Mouse (Mus musculus) midbrain, embryonic 14.5 days (tissue): ENCODE results near the gene Dnajb7. TPM values are rescaled to one million over a fixed set of nuclear protein-coding genes. Genes with fewer than 3 reads are reported as not detected.

Source experiments
- ATAC-seq: fragments of 200-750 bp; cut with Nextera tagmentation; 2 replicates; pipeline ENCODE4 v1.8.0; 2017; ENCODE audit warnings: moderate number of reproducible peaks, moderate library complexity; ENCODE audit not compliant: low FRiP score, low TSS enrichment
- DNase-seq: peaks from one replicate; pipeline ENCODE4 v3.0.0-alpha.2; 2015
- H3K27ac ChIP-seq: fragments of 300-500 bp; sonication (generic); replicated peaks from 2 replicates; pipeline ENCODE4 v1.5.1; 2014; ENCODE audit warnings: mild to moderate bottlenecking, low read depth, low read length, moderate library complexity
- H3K27me3 ChIP-seq: fragments of 300-500 bp; sonication (generic); 2 replicates; pipeline ENCODE4 v1.6.1; 2014; ENCODE audit warnings: low read length, control low read depth, mixed read lengths; ENCODE audit not compliant: control insufficient read depth, insufficient read depth
- H3K36me3 ChIP-seq: fragments of 300-500 bp; sonication (generic); 2 replicates; pipeline ENCODE4 v1.6.1; 2014; ENCODE audit warnings: low read length, control low read depth; ENCODE audit not compliant: control insufficient read depth, insufficient read depth
- H3K4me1 ChIP-seq: fragments of 300-500 bp; sonication (generic); 2 replicates; pipeline ENCODE4 v1.6.1; 2014; ENCODE audit warnings: mild to moderate bottlenecking, antibody characterized with exemption, low read length, control low read depth; ENCODE audit not compliant: control insufficient read depth, insufficient read depth
- H3K4me2 ChIP-seq: fragments of 300-500 bp; sonication (generic); 2 replicates; pipeline ENCODE4 v1.6.1; 2014; ENCODE audit warnings: mild to moderate bottlenecking, low read length, moderate library complexity
- H3K4me3 ChIP-seq: fragments of 300-500 bp; sonication (generic); replicated peaks from 2 replicates; pipeline ENCODE4 v1.5.1; 2014; ENCODE audit warnings: low read depth, low read length
- H3K9ac ChIP-seq: fragments of 300-500 bp; sonication (generic); replicated peaks from 2 replicates; pipeline ENCODE4 v1.6.1; 2014; ENCODE audit warnings: mild to moderate bottlenecking, low read length, moderate library complexity
- H3K9me3 ChIP-seq: fragments of 300-500 bp; sonication (generic); 2 replicates; pipeline ENCODE4 v1.6.1; 2016; ENCODE audit warnings: low read length, control low read depth, mixed read lengths; ENCODE audit not compliant: control insufficient read depth
- WGBS: fragments of 180-500 bp; shearing (Covaris S2); extraction: QIAGEN DNeasy Blood & Tissue Kit; methylation state at CpG from one replicate; pipeline ENCODE4 v1.1.7; 2014; 5-methylcytosine and 5-hydroxymethylcytosine counted together
- polyA plus RNA-seq: library from polyadenylated mRNA; unstranded; fragments of >200 nt; fragmentation: Nextera tagmentation; extraction: Ambion mirVana; gene quantifications from 2 replicates; pipeline ENCODE4 v1.2.1, GENCODE M21; 2014

Gene Dnajb7
- polyA plus RNA-seq, 1 experiment from 2014 or later, result 1.1 TPM

DNA sequence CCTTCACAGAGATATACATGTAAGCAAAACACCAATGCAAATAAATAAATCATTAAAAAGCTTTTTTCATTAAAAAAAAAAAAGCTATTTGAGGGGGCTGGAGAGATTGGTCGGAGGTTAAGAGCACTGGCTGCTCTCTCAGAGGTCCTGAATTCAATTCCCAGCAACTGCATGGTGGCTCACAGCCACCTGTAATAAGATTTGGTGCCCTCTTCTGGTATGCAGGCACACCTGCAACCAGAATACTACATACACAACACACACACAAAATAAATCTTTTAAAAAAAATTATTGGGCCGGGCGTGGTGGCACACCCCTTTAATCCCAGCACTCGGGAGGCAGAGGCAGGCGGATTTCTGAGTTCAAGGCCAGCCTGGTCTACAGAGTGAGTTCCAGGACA lies 21.8 kb downstream of the Dnajb7 start:
- DNase-seq, result peak; percentile 5
- ATAC-seq, result no peak
- peaks cover 83% of the 10 kb centered on the region for H3K36me3 ChIP-seq
- H3K4me3 ChIP-seq, result no peak overlapping the region
- H3K4me2 ChIP-seq, result no peak overlapping the region
- no peak overlapping the region for H3K9ac ChIP-seq
- no peak overlapping the region for H3K27ac ChIP-seq
- no peaks in the 10 kb centered on the region for H3K4me1 ChIP-seq
- no peaks in the 10 kb centered on the region for H3K9me3 ChIP-seq
- WGBS, result 97% methylated on average over 5 of the region's 5 CpGs
- no peaks in the 10 kb centered on the region for H3K27me3 ChIP-seq

DNA sequence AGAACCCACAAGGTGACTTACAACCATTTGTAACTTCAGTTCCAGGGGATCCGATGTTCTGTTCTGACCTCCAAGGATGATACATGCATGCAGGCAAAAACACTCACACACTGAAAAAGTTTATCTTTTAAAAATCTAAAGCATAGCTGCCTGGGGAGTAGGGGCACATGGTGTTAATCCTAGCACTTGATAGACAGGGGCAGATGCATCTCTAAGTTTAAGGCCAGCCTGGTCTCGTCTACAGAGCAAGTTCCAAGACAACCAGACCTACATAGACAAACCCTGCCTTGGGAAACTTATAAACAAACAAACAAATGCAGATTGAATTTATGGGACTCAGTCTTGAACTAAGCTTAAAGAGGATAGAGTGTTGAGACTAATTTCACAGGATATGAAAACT lies 29.3 kb downstream of the Dnajb7 start:
- Histone ChIP-seq H3K4me1 (no peaks in the 10 kb centered on the region), H3K9me3 (no peaks in the 10 kb centered on the region), H3K36me3 (peaks cover 74% of the 10 kb centered on the region), H3K9ac (no peak overlapping the region), H3K27ac (no peak overlapping the region), H3K27me3 (no peaks in the 10 kb centered on the region), H3K4me2 (no peak overlapping the region), H3K4me3 (no peak overlapping the region)
- no peak for DNase-seq
- ATAC-seq, result no peak
- WGBS, result 93% methylated on average over 2 of the region's 2 CpGs

DNA sequence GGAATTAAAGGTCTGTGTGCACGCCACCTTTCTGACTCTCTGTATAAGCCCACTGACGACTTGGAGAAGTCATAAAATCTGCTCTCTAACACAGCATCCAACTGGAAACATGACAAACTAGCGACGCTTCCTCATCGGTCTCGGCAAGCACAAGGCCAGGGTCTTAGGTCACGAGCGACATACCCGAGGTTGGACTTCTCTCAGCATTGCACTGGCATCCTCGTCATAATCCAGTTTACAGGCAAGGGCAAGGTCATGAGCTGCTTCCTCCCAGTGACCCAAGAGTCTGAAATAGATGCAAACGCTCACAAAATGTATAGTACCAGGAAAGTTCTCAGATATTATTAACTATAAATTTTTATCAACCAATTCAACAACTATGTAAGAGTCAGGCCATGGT lies 33.5 kb downstream of the Dnajb7 start:
- H3K9ac ChIP-seq, result no peak overlapping the region
- 93% methylated on average over 11 of the region's 11 CpGs for WGBS
- DNase-seq (no peak), ATAC-seq (no peak)
- no peak overlapping the region for H3K4me3 ChIP-seq
- H3K36me3 ChIP-seq, result peaks cover 79% of the 10 kb centered on the region
- no peaks in the 10 kb centered on the region for H3K27me3 ChIP-seq
- no peaks in the 10 kb centered on the region for H3K9me3 ChIP-seq
- H3K27ac ChIP-seq, result no peak overlapping the region
- H3K4me2 ChIP-seq, result no peak overlapping the region
- H3K4me1 ChIP-seq, result no peaks in the 10 kb centered on the region

DNA sequence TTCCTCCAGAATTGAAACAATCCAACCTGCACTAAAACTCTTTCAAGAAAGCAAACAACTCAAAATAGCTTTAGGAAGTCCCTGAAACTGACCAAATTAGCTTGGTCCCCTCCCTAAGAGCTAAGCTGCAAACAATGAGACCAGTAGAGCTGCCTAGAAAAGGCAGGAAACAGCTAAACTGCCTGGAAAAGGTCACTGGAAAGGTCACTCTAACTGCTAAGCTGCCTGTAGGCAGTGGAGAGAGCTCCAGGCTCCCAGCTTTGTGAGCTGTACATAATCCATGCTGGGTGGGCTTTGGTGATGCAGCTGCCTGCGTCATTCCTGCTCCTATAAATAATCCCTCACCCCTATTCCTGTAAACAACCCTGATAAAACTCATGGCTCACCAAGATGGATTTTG lies 37.7 kb downstream of the Dnajb7 start:
- H3K4me2 ChIP-seq, result no peak overlapping the region
- H3K9ac ChIP-seq, result no peak overlapping the region
- no peak overlapping the region for H3K27ac ChIP-seq
- no peak for ATAC-seq
- H3K27me3 ChIP-seq, result no peaks in the 10 kb centered on the region
- no peaks in the 10 kb centered on the region for H3K9me3 ChIP-seq
- 27% methylated on average over 1 of the region's 1 CpGs for WGBS
- H3K4me1 ChIP-seq, result no peaks in the 10 kb centered on the region
- H3K4me3 ChIP-seq, result no peak overlapping the region
- DNase-seq, result no peak
- peaks cover 91% of the 10 kb centered on the region for H3K36me3 ChIP-seq

DNA sequence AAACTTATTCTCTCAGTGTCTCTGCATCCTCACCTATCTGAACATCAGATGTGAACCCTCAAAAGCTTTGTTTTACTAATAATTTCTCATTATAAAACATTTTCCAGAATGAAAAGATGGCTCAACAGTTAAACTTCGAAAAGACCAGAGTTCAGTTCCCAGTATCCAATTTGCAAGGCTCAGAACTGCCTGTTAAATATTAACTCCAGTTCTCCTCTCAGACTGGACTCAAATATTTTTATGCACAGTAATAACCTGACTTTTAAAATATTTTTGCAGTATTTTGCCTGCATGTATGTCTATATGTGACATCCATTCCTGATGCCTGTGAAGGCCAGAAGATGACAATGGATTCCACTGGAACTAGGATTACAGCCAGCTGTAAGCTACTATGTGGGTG lies 39.5 kb downstream of the Dnajb7 start:
- WGBS, result 94% methylated on average over 1 of the region's 1 CpGs
- Histone ChIP-seq H3K27ac (no peak overlapping the region), H3K4me3 (no peak overlapping the region), H3K4me1 (no peaks in the 10 kb centered on the region), H3K4me2 (no peak overlapping the region), H3K9ac (no peak overlapping the region), H3K9me3 (no peaks in the 10 kb centered on the region), H3K27me3 (no peaks in the 10 kb centered on the region), H3K36me3 (peaks cover 93% of the 10 kb centered on the region)
- no peak for ATAC-seq
- DNase-seq, result no peak

DNA sequence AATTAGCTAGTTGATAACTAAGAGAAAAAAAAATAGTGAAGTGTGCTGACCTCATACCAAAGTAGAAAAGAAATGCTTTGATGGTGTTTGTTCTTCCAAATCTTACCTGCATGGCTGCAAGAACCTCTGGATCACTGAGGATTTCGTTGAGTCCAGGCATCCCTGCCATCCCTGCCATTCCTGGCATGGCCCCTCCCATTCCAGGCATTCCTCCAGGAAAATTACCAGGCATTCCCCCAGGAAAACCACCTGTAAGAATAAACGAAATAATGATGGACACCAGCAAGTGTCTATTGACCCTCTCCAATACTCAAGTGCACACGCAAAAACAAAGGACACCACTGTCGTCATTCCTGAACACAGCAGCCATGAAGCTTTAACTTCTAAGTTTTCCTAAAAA lies 41.9 kb downstream of the Dnajb7 start:
- no peaks in the 10 kb centered on the region; the same call in 1 of the 2 replicates for H3K4me1 ChIP-seq
- no peak overlapping the region for H3K4me2 ChIP-seq
- ATAC-seq (no peak), DNase-seq (no peak)
- H3K4me3 ChIP-seq, result no peak overlapping the region
- no peaks in the 10 kb centered on the region for H3K9me3 ChIP-seq
- no peak overlapping the region for H3K27ac ChIP-seq
- peaks cover 84% of the 10 kb centered on the region for H3K36me3 ChIP-seq
- H3K9ac ChIP-seq, result no peak overlapping the region
- 86% methylated on average over 4 of the region's 4 CpGs for WGBS
- no peaks in the 10 kb centered on the region for H3K27me3 ChIP-seq

DNA sequence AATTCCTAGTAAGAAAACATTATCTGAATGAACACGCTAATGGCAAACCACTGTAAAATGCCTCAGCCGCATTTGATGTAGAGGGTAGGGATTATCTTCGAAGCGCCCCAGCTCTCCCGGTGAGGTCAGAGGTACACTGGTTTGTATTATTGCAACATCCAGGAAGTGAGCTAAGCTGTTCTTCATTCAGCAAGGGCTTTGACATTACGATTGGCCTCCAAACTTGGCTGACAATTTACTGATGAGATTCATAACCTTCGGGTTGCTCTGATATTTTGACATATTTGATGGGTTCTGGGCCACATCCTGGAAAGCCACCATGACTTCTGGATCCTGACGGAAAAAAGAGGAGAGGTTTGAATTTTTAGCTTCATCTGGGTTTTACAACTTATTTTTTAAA lies 42.9 kb downstream of the Dnajb7 start:
- ATAC-seq (no peak), DNase-seq (no peak)
- WGBS, result 95% methylated on average over 8 of the region's 8 CpGs
- H3K9me3 ChIP-seq, result no peaks in the 10 kb centered on the region
- peaks cover 74% of the 10 kb centered on the region for H3K36me3 ChIP-seq
- H3K4me3 ChIP-seq, result no peak overlapping the region
- H3K4me1 ChIP-seq, result peaks cover 4% of the 10 kb centered on the region; the same call in 1 of the 2 replicates
- H3K27me3 ChIP-seq, result no peaks in the 10 kb centered on the region
- H3K4me2 ChIP-seq, result no peak overlapping the region
- no peak overlapping the region for H3K27ac ChIP-seq
- no peak overlapping the region for H3K9ac ChIP-seq

DNA sequence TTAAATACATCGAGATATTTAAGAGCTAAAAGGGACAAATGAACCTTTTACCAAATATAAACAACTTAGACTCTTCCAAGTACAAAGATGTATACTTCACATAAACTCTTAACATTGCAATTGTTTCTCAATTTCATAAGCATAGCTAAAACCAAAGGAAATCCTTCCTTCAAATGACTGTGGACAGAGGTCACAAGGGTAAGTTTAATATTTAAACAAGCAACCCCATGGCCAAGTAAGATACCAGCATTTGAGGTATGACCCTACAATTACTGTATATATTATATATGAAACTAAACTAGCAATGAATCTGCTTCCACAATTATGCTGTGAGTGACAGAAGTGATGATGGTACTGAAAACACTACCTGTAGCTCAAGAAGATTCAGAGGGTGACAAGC lies 43.8 kb downstream of the Dnajb7 start:
- Histone ChIP-seq H3K27ac (no peak overlapping the region), H3K36me3 (peaks cover 64% of the 10 kb centered on the region), H3K4me1 (peaks cover 10% of the 10 kb centered on the region; the same call in 1 of the 2 replicates), H3K4me3 (no peak overlapping the region), H3K9ac (no peak overlapping the region), H3K4me2 (no peak overlapping the region), H3K27me3 (no peaks in the 10 kb centered on the region), H3K9me3 (no peaks in the 10 kb centered on the region)
- no peak for DNase-seq
- ATAC-seq, result no peak
- 94% methylated on average over 1 of the region's 1 CpGs for WGBS

DNA sequence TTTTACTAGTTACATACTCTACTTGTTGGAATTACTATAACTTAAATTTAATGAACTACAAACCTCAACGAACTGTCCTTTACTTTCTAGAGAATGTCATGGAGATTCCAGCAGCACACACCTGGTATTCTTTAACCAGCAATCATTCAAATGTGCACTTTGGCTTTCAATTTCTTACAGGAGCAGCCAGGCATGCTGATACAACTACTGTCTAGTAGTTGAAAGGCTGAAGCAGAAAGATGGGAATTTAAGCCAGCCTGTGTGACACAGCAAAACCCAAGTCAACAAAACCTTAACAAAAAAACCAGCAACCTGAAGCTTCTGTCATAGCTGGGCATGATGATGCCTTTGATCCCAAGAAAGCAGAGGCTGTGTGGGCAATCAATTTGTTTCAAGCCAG lies 45.6 kb downstream of the Dnajb7 start:
- ATAC-seq (no peak), DNase-seq (no peak)
- peaks cover 13% of the 10 kb centered on the region; the same call in 1 of the 2 replicates for H3K4me1 ChIP-seq
- no peak overlapping the region for H3K9ac ChIP-seq
- H3K4me2 ChIP-seq, result no peak overlapping the region
- H3K4me3 ChIP-seq, result no peak overlapping the region
- no peaks in the 10 kb centered on the region for H3K9me3 ChIP-seq
- H3K27me3 ChIP-seq, result no peaks in the 10 kb centered on the region
- H3K36me3 ChIP-seq, result peaks cover 49% of the 10 kb centered on the region
- H3K27ac ChIP-seq, result no peak overlapping the region
- 94% methylated on average over 1 of the region's 1 CpGs for WGBS
